In genomic region chr12:73460291-73460761, GRCm38 (mm10) we compare ENCODE assay signal across 17 mouse cellular contexts.
DNase-seq lines count a peak whose midpoint lies in the region; ATAC-seq and TF ChIP-seq lines count a peak whose summit lies in the region.
"Had no signal": no experiment of that assay in that cellular context is flagged by ENCODE, and none has a peak within 500 bp of the region (broad histone marks: within the 10 kb centered on the region; RNA-seq: fewer than 3 reads in every experiment).

No protein-coding gene starts in this region.

- H3K27ac ChIP-seq in stomach, embryonic 14.5 days (ENCODE audit: low read length), result no peak overlapping the region
- H3K27ac ChIP-seq in stomach, postnatal 0 days (replicated peaks), result no peak overlapping the region
- H3K27ac ChIP-seq: forebrain, embryonic 15.5 days; left cerebral cortex, adult 2 months; liver, embryonic 13.5 days had no signal

- H3K4me1 ChIP-seq in stomach, embryonic 14.5 days (ENCODE audit: control insufficient read depth, insufficient read depth, low read length), result peaks cover 9% of the 10 kb centered on the region; the same call in 1 of the 2 replicates
- no peaks in the 10 kb centered on the region for H3K4me1 ChIP-seq in stomach, postnatal 0 days (replicated peaks; ENCODE audit: control insufficient read depth, insufficient read depth)
- H3K4me1 ChIP-seq: forebrain, embryonic 15.5 days; liver, embryonic 13.5 days had no signal

- H3K27me3 ChIP-seq in stomach, embryonic 14.5 days (ENCODE audit: control insufficient read depth, insufficient read depth, low read length), result no peaks in the 10 kb centered on the region
- no peaks in the 10 kb centered on the region for H3K27me3 ChIP-seq in stomach, postnatal 0 days (ENCODE audit: control insufficient read depth, insufficient read depth, low read length)
- H3K27me3 ChIP-seq: forebrain, embryonic 15.5 days; liver, embryonic 13.5 days had no signal

- no peaks in the 10 kb centered on the region for H3K36me3 ChIP-seq in stomach, embryonic 14.5 days (ENCODE audit: control insufficient read depth, insufficient read depth, low read length)
- no peaks in the 10 kb centered on the region for H3K36me3 ChIP-seq in stomach, postnatal 0 days (ENCODE audit: control insufficient read depth, insufficient read depth, low read length)
- H3K36me3 ChIP-seq: forebrain, embryonic 15.5 days; liver, embryonic 13.5 days had no signal

- no peak overlapping the region for H3K4me3 ChIP-seq in stomach, embryonic 14.5 days (ENCODE audit: low read depth, low read length)
- H3K4me3 ChIP-seq in stomach, postnatal 0 days (ENCODE audit: low read depth, low read length), result no peak overlapping the region
- H3K4me3 ChIP-seq: forebrain, embryonic 15.5 days; left cerebral cortex, adult 2 months; liver, embryonic 13.5 days had no signal

- ATAC-seq in stomach, embryonic 14.5 days (ENCODE audit: insufficient number of reproducible peaks, insufficient read depth, low FRiP score, low read depth), result peak; percentile 61; the same call in 1 of the 2 replicates
- ATAC-seq in stomach, postnatal 0 days (ENCODE audit: low FRiP score, low TSS enrichment), result no peak
- ATAC-seq: forebrain, embryonic 15.5 days had no signal

- DNase-seq in embryo, embryonic 10.5 days (ENCODE audit: low spot score), result peak; percentile 39
- DNase-seq in embryo, embryonic 9.5 days (ENCODE audit: extremely low spot score), result no peak
- DNase-seq in stomach, postnatal 0 days (ENCODE audit: low spot score), result no peak
- DNase-seq in kidney, postnatal 14 days, result peak; percentile 35
- no peak for DNase-seq in urinary bladder, postnatal 10 days (ENCODE audit: low spot score)
- no peak for DNase-seq in T-cell, adult 2 months (ENCODE audit: low spot score)
- no peak for DNase-seq in layer of hippocampus, adult 18-20 months (ENCODE audit: low spot score in 2 of 2)
- DNase-seq: adrenal gland, postnatal 25 days; cerebellum, adult 9-10 months; gastrocnemius, postnatal 10 days; heart, postnatal 14 days; liver, embryonic 13.5 days; lung, postnatal 10 days; thymus, postnatal 36 days had no signal

- no peak overlapping the region for H3K4me2 ChIP-seq in stomach, embryonic 14.5 days (replicated peaks; ENCODE audit: low read depth, low read length)
- no peak overlapping the region for H3K4me2 ChIP-seq in stomach, postnatal 0 days (replicated peaks; ENCODE audit: low read depth)
- H3K4me2 ChIP-seq: forebrain, embryonic 15.5 days; liver, embryonic 13.5 days had no signal

- no peaks in the 10 kb centered on the region for H3K9me3 ChIP-seq in stomach, embryonic 14.5 days (ENCODE audit: control insufficient read depth, low read depth, low read length)
- H3K9me3 ChIP-seq in stomach, postnatal 0 days (ENCODE audit: control insufficient read depth, low read length), result no peaks in the 10 kb centered on the region
- H3K9me3 ChIP-seq: forebrain, embryonic 15.5 days; liver, embryonic 13.5 days had no signal

- H3K9ac ChIP-seq in stomach, embryonic 14.5 days (replicated peaks; ENCODE audit: low read depth, low read length), result no peak overlapping the region
- no peak overlapping the region for H3K9ac ChIP-seq in stomach, postnatal 0 days (ENCODE audit: low read length)
- H3K9ac ChIP-seq: forebrain, embryonic 15.5 days; liver, embryonic 13.5 days had no signal

- 9% methylated on average over 2 of the region's 2 CpGs for WGBS in stomach, embryonic 14.5 days
- 20% methylated on average over 2 of the region's 2 CpGs for WGBS in stomach, postnatal 0 days

- no peak for TF ChIP-seq CTCF in stomach, postnatal 0 days (IDR thresholded peaks at IDR 0.05; ENCODE audit: low read depth)

- TF ChIP-seq EP300 in stomach, postnatal 0 days (optimal IDR thresholded peaks at IDR 0.05), result no peak

Comparison
In these comparisons a context has a peak if more than half of its experiments do, and no peak if none do; other contexts are left out.
1. DNase-seq: peak in embryo, embryonic 10.5 days (single experiment) and kidney, postnatal 14 days (single experiment); none in embryo, embryonic 9.5 days (single experiment), stomach, postnatal 0 days (single experiment), urinary bladder, postnatal 10 days (single experiment), T-cell, adult 2 months (single experiment) and layer of hippocampus, adult 18-20 months (0 of 2).